Mouse (Mus musculus) megakaryocyte, embryonic 14.5 days (primary cell): ENCODE measurements around the gene Ush2a.

ENCODE experiments used
- FLI1 ChIP-seq: IDR thresholded peaks from 2 replicates; pipeline ENCODE4 v1.6.1; 2012; ENCODE audit warnings: low read length, inconsistent platforms, mixed read lengths
- GATA1 ChIP-seq: IDR thresholded peaks from 3 replicates; pipeline ENCODE4 v1.6.1; 2012; ENCODE audit warnings: mixed read lengths, low read length, inconsistent platforms, borderline replicate concordance

GRCm38 (mm10) chr1:188576246-188576747 is 314.5 kb downstream of the Ush2a start:
- TF ChIP-seq GATA1, result no peak
- no peak for TF ChIP-seq FLI1
